Mouse (Mus musculus) spleen, postnatal 4 days (tissue): ENCODE measurements at regions not wholly inside any gene's neighbourhood (a gene's known extent, or its start where the extent isn't known, plus 50 kb on each side); places are given as distances from the start of the nearest gene placed in this dataset.

Experiments used
- DNase-seq, 2 experiments: peaks; one replicate each; pipeline ENCODE4 v3.0.0; 2022; ENCODE audit warnings: low spot score in 2 of 2

GRCm38 (mm10) chr15:32061573-32061972 is 115.5 kb upstream of the Tas2r119 start:
- no peak for DNase-seq

- DNase-seq: no peak
These were observed 95.0 kb upstream of the Tas2r119 start for GRCm38 (mm10) chr15:32082109-32082508.

- no peak for DNase-seq
These were observed 83.2 kb upstream of the Tas2r119 start for GRCm38 (mm10) chr15:32093889-32094288.

GRCm38 (mm10) chr15:32095554-32095953 is 81.5 kb upstream of the Tas2r119 start:
- DNase-seq: no peak

- DNase-seq: no peak
These were observed 66.4 kb upstream of the Tas2r119 start for GRCm38 (mm10) chr15:32110659-32111058.
